Mouse (Mus musculus) spleen, adult 18-20 months (tissue): ENCODE results near the gene Mef2c.

Experiments
- DNase-seq, 2 experiments: peaks; one replicate each; pipeline ENCODE4 v3.0.0; 2022; ENCODE audit warnings: mixed read lengths in 2 of 2

Gene Mef2c

DNA sequence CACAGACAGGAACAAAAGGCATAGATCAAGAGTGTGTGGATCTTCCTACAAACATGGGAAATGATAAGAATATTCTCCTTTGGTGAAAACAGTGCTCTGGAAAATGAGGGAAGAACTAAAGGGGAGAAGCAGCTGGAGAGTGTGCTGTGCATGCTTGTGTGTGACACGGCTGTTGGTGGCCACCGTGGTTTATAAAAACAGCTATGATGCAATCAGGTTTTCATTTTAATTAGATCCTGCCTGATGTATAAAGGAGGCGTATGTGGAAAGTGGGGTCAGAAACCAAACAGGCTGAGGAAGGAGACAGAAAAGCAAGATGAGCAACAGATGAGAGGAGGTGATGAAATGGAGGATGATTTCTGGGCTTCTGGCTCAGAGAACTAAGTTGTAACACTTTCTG is 112.0 kb downstream of the Mef2c start:
- DNase-seq: no peak

GRCm38 (mm10) chr13:83624651-83625050 is 120.8 kb downstream of the Mef2c start:
- DNase-seq: no peak

DNA sequence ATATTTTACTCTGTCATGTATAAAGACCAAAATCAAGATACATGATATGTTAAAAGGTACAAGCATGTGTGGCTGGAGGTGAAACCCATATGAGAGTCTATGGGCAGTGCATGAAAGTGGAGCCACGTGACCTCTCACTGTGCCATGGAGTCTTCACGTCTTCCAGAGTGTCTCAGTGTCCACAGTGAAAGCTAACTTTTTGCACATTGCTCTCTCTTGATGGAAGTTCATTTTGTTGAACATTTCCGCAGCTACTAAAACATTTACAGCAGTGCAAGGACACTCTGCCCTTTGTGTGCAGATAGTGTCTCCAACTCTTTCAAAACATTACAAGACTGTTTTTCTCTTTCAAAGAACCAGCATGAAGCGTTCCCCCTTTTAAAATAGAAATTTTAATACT is 123.6 kb downstream of the Mef2c start:
- DNase-seq: no peak

DNA sequence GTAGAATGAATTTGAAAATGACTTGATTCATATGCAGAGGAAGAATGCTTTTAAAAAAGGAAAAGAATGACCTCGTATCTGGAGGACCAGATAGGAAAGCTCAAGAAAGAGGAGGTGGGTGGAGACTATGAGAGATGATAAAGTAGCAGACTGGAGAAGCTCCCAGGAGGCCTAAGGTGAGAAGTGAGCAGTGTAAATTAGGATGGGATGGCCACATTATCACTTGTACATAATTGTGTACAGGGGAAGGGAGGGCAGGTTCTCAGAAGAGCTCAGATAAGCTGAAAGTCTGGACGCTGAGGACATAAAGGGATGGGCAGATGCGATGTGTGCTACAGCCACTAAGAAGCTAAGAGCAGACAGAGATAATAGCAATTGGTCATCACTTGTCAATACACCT is 124.3 kb downstream of the Mef2c start:
- no peak for DNase-seq

- DNase-seq: no peak
These were observed 129.3 kb downstream of the Mef2c start for GRCm38 (mm10) chr13:83633155-83633554.

GRCm38 (mm10) chr13:83635218-83635617 is 131.4 kb downstream of the Mef2c start:
- no peak for DNase-seq

DNA sequence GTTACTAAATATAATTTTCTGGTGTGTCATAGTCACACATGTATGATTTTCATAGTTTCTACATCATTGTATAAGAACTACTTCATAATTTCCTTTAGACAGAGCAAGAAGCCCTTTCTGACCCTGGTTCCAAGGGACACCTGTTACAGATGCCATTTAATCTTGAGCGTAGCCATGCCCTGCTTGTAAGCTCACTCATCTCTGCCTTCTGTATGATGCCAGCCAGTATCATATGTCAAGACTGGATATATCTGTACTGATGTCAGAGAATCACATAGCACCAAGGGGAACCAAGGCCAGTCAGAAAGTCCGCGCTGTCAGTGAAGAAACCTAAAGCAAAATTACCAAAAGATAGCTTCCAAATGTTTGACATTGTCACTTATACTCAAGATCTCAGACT is 133.8 kb downstream of the Mef2c start:
- DNase-seq: no peak

DNA sequence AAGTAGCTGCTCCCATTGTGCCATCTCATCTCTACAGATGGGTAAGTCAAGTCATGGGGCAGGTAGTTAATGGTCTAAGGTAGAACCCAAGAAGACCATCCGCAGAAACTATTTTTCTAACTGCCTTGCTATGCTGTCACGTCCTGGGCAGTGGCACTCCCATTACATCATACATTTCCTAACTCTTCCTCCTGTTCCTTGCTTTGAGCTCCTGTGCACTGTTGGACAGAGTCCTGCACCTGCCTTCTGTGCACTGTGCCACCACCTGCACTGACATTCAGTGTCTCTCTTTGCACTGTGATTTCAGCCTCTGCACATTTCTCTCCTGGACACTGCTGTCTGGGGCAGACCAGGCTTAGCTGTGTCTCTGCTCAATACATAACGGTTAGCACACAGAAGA is 134.9 kb downstream of the Mef2c start:
- DNase-seq: no peak

DNA sequence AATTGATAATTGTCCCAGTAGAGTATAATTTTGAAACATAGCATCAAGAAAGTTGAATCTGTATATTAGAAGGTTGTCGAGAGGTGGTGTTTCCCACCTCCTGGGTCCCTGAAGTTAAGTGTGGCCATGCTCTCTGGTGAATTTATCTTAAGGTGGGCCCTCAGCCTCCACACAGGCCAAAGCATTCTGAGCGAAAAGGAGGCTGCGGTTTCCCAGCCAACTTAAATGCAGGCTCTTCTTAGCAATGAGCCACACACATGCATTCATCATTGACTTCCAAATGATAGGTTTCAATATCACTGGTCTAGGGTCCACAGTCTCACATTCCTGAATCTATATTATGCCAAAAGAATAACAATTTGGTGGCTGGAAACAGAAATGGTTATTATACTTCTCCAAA is 145.2 kb downstream of the Mef2c start:
- DNase-seq: no peak

- DNase-seq: peak; percentile 25 to 34
These were observed 146.1 kb downstream of the Mef2c start for GRCm38 (mm10) chr13:83649795-83650476.

GRCm38 (mm10) chr13:83650807-83651206 is 147.0 kb downstream of the Mef2c start:
- DNase-seq: no peak

- no peak for DNase-seq
These were observed 148.2 kb downstream of the Mef2c start for GRCm38 (mm10) chr13:83651941-83652548.

- DNase-seq: no peak
These were observed 148.7 kb downstream of the Mef2c start for GRCm38 (mm10) chr13:83652560-83652959.

- peak; percentile 61 to 85 for DNase-seq
These were observed 151.3 kb downstream of the Mef2c start for GRCm38 (mm10) chr13:83654889-83655769.

GRCm38 (mm10) chr13:83656094-83656493 is 152.3 kb downstream of the Mef2c start:
- DNase-seq: no peak

GRCm38 (mm10) chr13:83656773-83657172 is 152.9 kb downstream of the Mef2c start:
- no peak for DNase-seq

DNA sequence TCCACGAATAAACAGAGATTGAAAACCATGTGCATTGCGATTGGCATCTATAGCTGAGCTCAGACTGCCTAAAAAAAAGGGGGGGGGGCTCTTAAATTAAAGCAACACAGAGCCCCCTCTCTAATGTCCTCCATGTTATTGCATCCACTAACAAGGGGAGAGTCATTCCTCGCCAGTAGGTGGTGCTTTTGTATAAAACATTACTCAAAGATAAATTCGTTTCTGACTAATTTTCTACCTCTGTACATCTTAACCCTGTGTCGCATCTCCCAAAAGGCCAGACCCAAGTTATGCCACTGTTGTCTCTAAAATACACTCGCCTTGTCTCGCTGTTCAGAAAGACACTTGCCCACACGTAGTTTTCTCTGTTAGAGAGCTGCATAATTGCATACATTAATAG is 156.9 kb downstream of the Mef2c start:
- no peak for DNase-seq

- DNase-seq: no peak
These were observed 157.3 kb downstream of the Mef2c start for GRCm38 (mm10) chr13:83661166-83661565.

- DNase-seq: no peak
These were observed 158.3 kb downstream of the Mef2c start for GRCm38 (mm10) chr13:83662089-83662551.

DNA sequence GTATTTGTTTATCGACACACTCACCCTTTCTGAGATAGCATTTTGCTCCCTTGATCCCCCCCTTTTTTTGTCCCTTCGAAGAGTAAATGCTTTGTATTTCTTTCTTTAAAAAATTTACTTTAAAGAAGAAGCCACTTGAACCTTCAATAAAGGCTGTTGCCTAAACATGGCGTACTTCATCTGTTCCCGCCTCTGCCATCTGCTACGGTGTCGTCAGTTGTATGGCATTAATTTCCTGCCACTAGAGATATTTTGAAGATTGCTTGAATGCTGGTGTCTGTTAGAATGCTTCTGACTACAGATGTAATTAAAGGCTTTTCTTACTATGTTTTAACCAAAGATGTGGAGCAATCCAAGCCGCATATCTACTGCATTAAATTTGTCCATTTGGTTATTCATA is 162.3 kb downstream of the Mef2c start:
- no peak for DNase-seq

- DNase-seq: no peak
These were observed 163.2 kb downstream of the Mef2c start for GRCm38 (mm10) chr13:83667051-83667450.

- no peak for DNase-seq
These were observed 203.8 kb downstream of the Mef2c start for GRCm38 (mm10) chr13:83707611-83708010.

GRCm38 (mm10) chr13:83712778-83713380 is 209.0 kb downstream of the Mef2c start:
- no peak for DNase-seq
